Mouse (Mus musculus) activated CD4-positive, CD25-positive, alpha-beta regulatory T cell (primary cell): Measurements from ENCODE around the gene Serpinh1. TPM values are rescaled to one million over a fixed set of nuclear protein-coding genes. Genes with fewer than 3 reads are reported as not detected.

Source experiments
- polyA plus RNA-seq, 2 experiments: library from polyadenylated mRNA; unstranded; fragments of 100-300 nt; shearing (Covaris generic); gene quantifications; one replicate each; pipeline ENCODE4 v1.2.1; 2017

Serpinh1 gene
- polyA plus RNA-seq: not detected

GRCm38 (mm10) chr7:99352526-99353400, at the start of gene Serpinh1:
TSS of gene Serpinh1 (minus strand) at chr7:99353239.

GRCm38 (mm10) chr7:99381214-99382087, 28.4 kb upstream of the Serpinh1 start, which contains the start of gene Gdpd5:
TSS of gene Gdpd5 (plus strand) at chr7:99381414.

Other genes starting within 250 kb of the Serpinh1 start
- 10 to 100 TPM; 60.9 to 64.4 TPM for gene Uvrag, start 212.1 kb downstream of the Serpinh1 start, polyA plus RNA-seq
- gene Dgat2, start 170.5 kb downstream of the Serpinh1 start, polyA plus RNA-seq: 1 to 10 TPM; 3.4 to 8.9 TPM
- not detected for gene Mogat2, start 114.6 kb downstream of the Serpinh1 start, polyA plus RNA-seq
- 10 to 100 TPM; 35.0 to 36.0 TPM for gene Map6, start 85.8 kb downstream of the Serpinh1 start, polyA plus RNA-seq
- gene Gdpd5, start 28.2 kb upstream of the Serpinh1 start, polyA plus RNA-seq: 10 to 100 TPM in 1 of 2 experiments, 1 to 10 TPM in 1; 8.4 to 28.4 TPM
- gene Klhl35, start 112.8 kb upstream of the Serpinh1 start, polyA plus RNA-seq: 1 to 10 TPM; 1.5 to 5.8 TPM
- 1,000 to 10,000 TPM; 1,095 to 1,751 TPM for gene Rps3, start 130.5 kb upstream of the Serpinh1 start, polyA plus RNA-seq
- 10 to 100 TPM; 10.5 to 13.8 TPM for gene Arrb1, start 182.2 kb upstream of the Serpinh1 start, polyA plus RNA-seq